Mouse (Mus musculus): ENCODE results near the gene Rbp7. TPM values are rescaled to one million over a fixed set of nuclear protein-coding genes. Genes with fewer than 3 reads are reported as not detected.
A peak's percentile ranks its signal among the peaks of the same experiment; 100 is the strongest.
"Not testable (repeated sequence)": the region's sequence is repeated elsewhere in the genome, so short reads cannot be mapped to it uniquely, and the experiment has no call there.

The Rbp7 gene
- polyA plus RNA-seq, 1 experiment from 2014 or later = not detected

DNA sequence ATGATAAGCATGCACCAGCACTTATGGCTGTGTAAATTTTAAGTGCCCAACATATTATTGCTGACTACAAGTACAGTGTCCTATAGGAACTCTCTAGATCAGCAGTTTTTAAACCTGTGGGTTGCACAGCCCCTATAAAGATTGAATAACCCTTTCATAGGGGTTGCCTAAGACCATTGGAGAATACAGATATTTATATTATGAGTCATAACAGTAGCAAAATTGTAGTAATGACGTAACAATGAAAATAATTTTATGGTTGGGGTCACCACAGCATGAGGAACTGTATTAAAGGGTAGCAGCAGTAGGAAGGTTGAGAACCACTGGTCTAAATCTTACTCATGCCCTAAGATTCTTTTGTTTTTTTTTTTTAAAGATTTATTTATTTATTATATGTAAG is 4.6 kb upstream of the Rbp7 start:
- H3K9me3 ChIP-seq (ENCODE audit: low read length) = no peaks in the 10 kb centered on the region
- DNase-seq (no peak), ATAC-seq (no peak)
- H3K4me3 ChIP-seq (ENCODE audit: low read depth, low read length) = no peak overlapping the region
- H3K4me1 ChIP-seq (ENCODE audit: insufficient read depth) = 0 out of 2 replicates have a peak, but pooled peaks cover 2% of the 10 kb centered on the region
- WGBS (ENCODE audit: insufficient replicate concordance) = 74% methylated on average over 1 of the region's 1 CpGs
- no peaks in the 10 kb centered on the region for H3K27me3 ChIP-seq (ENCODE audit: insufficient read depth, low read length)
- no peak for TF ChIP-seq EP300 (IDR thresholded peaks at IDR 0.05; ENCODE audit: low read depth)
- no peak for TF ChIP-seq CTCF (IDR thresholded peaks at IDR 0.05; ENCODE audit: low read depth)
- H3K4me2 ChIP-seq (ENCODE audit: low read depth, low read length) = no peak overlapping the region
- no peak overlapping the region for H3K9ac ChIP-seq (replicated peaks)
- no peak overlapping the region for H3K27ac ChIP-seq (ENCODE audit: low read depth)
- H3K36me3 ChIP-seq (replicated peaks; ENCODE audit: insufficient read depth, low read length) = no peaks in the 10 kb centered on the region

DNA sequence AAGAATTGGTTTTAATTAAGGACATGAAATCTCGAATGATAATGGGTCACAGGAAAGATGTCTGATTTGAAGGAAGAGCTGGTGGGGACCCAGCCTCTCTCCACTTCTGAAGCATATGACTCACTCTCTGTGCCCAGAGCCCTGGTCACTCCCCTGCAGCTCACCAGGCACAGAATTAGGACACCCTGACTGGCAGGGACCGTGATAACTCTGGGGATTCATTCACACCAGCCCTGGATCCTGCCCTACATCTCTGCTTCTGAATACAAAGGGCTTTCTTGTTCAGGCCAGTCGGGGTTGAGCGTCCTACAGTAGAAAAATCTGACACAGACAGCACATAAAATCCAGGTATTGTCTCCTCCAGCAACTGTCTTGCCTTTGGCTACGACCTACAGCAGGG is 3.7 kb upstream of the Rbp7 start:
- Histone ChIP-seq H3K36me3 (replicated peaks; ENCODE audit: insufficient read depth, low read length) (no peaks in the 10 kb centered on the region), H3K4me3 (ENCODE audit: low read depth, low read length) (no peak overlapping the region), H3K9me3 (ENCODE audit: low read length) (no peaks in the 10 kb centered on the region), H3K4me1 (ENCODE audit: insufficient read depth) (0 out of 2 replicates have a peak, but pooled peaks cover 2% of the 10 kb centered on the region), H3K27me3 (ENCODE audit: insufficient read depth, low read length) (no peaks in the 10 kb centered on the region), H3K9ac (replicated peaks) (no peak overlapping the region), H3K27ac (ENCODE audit: low read depth) (no peak overlapping the region), H3K4me2 (ENCODE audit: low read depth, low read length) (no peak overlapping the region)
- DNase-seq = no peak
- no peak for ATAC-seq
- WGBS (ENCODE audit: insufficient replicate concordance) = 66% methylated on average over 5 of the region's 5 CpGs
- TF ChIP-seq EP300 (IDR thresholded peaks at IDR 0.05; ENCODE audit: low read depth) (no peak), CTCF (IDR thresholded peaks at IDR 0.05; ENCODE audit: low read depth) (no peak)

DNA sequence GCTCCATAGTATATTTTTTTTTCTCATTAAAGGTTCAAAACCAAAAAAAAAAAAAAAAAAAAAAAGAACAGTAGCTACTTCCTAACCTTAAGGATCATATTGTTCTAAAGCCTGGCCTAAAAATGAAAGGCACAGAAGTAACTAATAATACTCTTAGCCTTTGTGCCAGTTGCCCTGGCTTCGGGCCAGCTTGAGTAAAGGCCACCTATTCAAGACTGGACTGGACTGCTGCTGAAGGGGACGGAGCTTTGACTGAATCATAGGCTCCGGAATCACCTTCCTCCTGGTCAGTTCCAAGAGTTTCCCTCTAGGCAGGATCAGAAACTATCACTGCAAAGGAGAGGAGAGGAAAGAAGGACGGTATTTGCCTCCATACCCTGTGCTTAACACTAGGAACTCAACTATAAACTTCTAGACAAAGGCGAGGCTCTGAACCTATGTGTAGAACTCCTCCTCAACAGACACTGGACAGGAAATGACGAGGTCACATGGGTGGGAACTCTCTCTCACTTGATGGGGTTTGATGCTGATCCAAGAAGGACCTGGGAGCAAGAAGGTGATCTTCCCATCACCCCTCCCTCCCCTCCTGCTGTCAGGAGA is 3.2 kb upstream of the Rbp7 start:
- Histone ChIP-seq H3K27me3 (ENCODE audit: insufficient read depth, low read length) (no peaks in the 10 kb centered on the region), H3K4me2 (ENCODE audit: low read depth, low read length) (no peak overlapping the region), H3K36me3 (replicated peaks; ENCODE audit: insufficient read depth, low read length) (no peaks in the 10 kb centered on the region), H3K9ac (replicated peaks) (no peak overlapping the region), H3K4me3 (ENCODE audit: low read depth, low read length) (no peak overlapping the region), H3K9me3 (ENCODE audit: low read length) (no peaks in the 10 kb centered on the region), H3K27ac (ENCODE audit: low read depth) (no peak overlapping the region), H3K4me1 (ENCODE audit: insufficient read depth) (0 out of 2 replicates have a peak, but pooled peaks cover 2% of the 10 kb centered on the region)
- TF ChIP-seq CTCF (IDR thresholded peaks at IDR 0.05; ENCODE audit: low read depth) (no peak), EP300 (IDR thresholded peaks at IDR 0.05; ENCODE audit: low read depth) (no peak)
- 66% methylated on average over 6 of the region's 6 CpGs for WGBS (ENCODE audit: insufficient replicate concordance)
- no peak for ATAC-seq
- no peak for DNase-seq

DNA sequence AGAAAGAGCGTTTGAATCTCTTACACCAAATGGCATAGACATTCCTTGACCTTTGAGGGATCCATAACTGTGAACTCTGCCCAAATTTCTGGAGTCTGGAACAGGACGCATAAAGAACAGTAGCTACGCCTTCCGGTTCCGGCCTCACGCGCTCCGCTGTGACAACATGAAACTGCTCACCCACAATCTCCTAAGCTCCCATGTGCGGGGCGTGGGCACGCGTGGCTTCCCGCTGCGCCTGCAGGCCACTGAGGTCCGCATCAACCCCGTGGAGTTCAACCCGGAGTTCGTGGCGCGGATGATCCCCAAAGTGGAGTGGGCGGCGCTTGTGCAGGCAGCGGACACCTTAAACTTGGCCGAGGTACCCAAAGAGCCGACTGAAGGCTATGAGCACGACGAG is 2.4 kb upstream of the Rbp7 start:
- 0 out of 2 replicates have a peak, but pooled peaks have one; percentile 13 for ATAC-seq
- H3K4me3 ChIP-seq (ENCODE audit: low read depth, low read length); DNase-seq; H3K4me2 ChIP-seq (ENCODE audit: low read depth, low read length); H3K9ac ChIP-seq (replicated peaks); H3K4me1 ChIP-seq (ENCODE audit: insufficient read depth); H3K36me3 ChIP-seq (replicated peaks; ENCODE audit: insufficient read depth, low read length); H3K27me3 ChIP-seq (ENCODE audit: insufficient read depth, low read length); H3K9me3 ChIP-seq (ENCODE audit: low read length); H3K27ac ChIP-seq (ENCODE audit: low read depth): not testable (repeated sequence)
- 78% methylated on average over 27 of the region's 27 CpGs for WGBS (ENCODE audit: insufficient replicate concordance)

DNA sequence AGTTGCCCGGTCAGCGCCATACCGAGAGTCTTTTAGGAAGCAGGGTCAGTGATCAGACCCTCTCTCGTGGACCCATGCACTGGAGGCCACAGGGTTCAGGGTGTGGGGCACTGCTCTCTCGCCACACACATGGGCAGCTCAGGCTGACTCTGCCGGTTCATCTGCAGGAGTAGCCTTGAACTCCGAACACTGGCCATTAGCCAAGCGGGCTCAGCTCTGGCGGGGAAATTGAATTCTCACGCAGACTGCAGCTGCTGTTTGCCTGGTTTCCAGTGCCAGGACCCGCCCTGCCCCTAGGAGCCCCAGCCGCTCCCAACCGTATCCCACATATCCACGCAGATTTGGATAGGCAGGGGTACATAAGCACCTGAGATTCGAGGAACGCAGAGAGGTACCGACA is 515 bp downstream of the Rbp7 start:
- no peaks in the 10 kb centered on the region for H3K36me3 ChIP-seq (replicated peaks; ENCODE audit: insufficient read depth, low read length)
- no peaks in the 10 kb centered on the region for H3K4me1 ChIP-seq (ENCODE audit: insufficient read depth)
- no peak overlapping the region for H3K9ac ChIP-seq (replicated peaks)
- no peaks in the 10 kb centered on the region for H3K27me3 ChIP-seq (ENCODE audit: insufficient read depth, low read length)
- no peak overlapping the region for H3K27ac ChIP-seq (ENCODE audit: low read depth)
- 71% methylated on average over 17 of the region's 17 CpGs for WGBS (ENCODE audit: insufficient replicate concordance)
- no peak for TF ChIP-seq CTCF (IDR thresholded peaks at IDR 0.05; ENCODE audit: low read depth)
- no peak for TF ChIP-seq EP300 (IDR thresholded peaks at IDR 0.05; ENCODE audit: low read depth)
- no peaks in the 10 kb centered on the region for H3K9me3 ChIP-seq (ENCODE audit: low read length)
- no peak overlapping the region for H3K4me2 ChIP-seq (ENCODE audit: low read depth, low read length)
- DNase-seq (peak; percentile 24), ATAC-seq (no peak)
- no peak overlapping the region for H3K4me3 ChIP-seq (ENCODE audit: low read depth, low read length)

DNA sequence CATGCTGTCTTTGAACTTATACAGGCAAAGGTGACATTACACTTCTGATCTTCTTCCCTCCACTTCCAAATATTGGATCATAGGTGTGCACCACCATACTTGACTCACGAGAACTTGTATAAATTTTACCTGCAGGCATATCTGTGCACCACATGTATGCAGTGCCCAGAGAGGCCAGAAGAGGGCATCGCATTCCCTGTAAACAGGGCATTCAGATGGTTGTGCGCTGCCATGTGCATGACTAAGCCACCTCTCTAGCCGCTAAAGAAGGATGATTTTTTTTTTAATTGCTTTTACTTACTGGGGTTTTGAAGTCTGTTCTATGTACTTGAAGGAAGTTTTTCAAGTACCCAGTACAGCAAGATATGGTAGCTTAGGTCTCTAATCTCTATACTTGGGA is 1.1 kb downstream of the Rbp7 start:
- TF ChIP-seq EP300 (IDR thresholded peaks at IDR 0.05; ENCODE audit: low read depth) (no peak), CTCF (IDR thresholded peaks at IDR 0.05; ENCODE audit: low read depth) (peak; percentile 62)

DNA sequence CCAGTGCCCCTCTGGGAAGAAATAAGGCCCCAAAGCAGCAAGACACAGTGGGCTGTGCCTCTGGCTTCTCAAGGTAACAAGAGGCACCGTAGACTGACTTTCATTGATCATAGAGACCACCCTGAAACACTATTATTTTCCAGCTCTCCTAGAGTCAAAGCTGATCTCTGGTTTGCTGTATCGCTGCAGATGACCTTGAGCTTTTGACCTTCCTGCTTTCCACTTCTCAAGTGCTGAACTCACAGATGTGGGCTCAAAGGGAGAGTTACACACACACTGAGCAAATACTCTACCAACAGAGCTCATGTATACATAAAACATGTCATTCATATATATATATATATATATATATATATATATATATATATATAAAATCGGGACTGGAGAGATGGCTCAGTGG is 4.1 kb downstream of the Rbp7 start:
- Histone ChIP-seq H3K9me3 (ENCODE audit: low read length) (no peaks in the 10 kb centered on the region), H3K4me2 (ENCODE audit: low read depth, low read length) (no peak overlapping the region), H3K4me3 (ENCODE audit: low read depth, low read length) (no peak overlapping the region), H3K27ac (ENCODE audit: low read depth) (no peak overlapping the region), H3K27me3 (ENCODE audit: insufficient read depth, low read length) (no peaks in the 10 kb centered on the region), H3K36me3 (replicated peaks; ENCODE audit: insufficient read depth, low read length) (no peaks in the 10 kb centered on the region), H3K4me1 (ENCODE audit: insufficient read depth) (peaks cover 5% of the 10 kb centered on the region), H3K9ac (replicated peaks) (no peak overlapping the region)
- TF ChIP-seq CTCF (IDR thresholded peaks at IDR 0.05; ENCODE audit: low read depth) (no peak), EP300 (IDR thresholded peaks at IDR 0.05; ENCODE audit: low read depth) (no peak)
- 75% methylated on average over 3 of the region's 3 CpGs for WGBS (ENCODE audit: insufficient replicate concordance)
- no peak for ATAC-seq
- no peak for DNase-seq

More for the DNA sequence above, 1.1 kb downstream of the Rbp7 start:
- Histone ChIP-seq H3K36me3 (replicated peaks; ENCODE audit: insufficient read depth, low read length) (no peaks in the 10 kb centered on the region), H3K4me1 (ENCODE audit: insufficient read depth) (no peaks in the 10 kb centered on the region), H3K9ac (replicated peaks) (no peak overlapping the region), H3K27ac (ENCODE audit: low read depth) (no peak overlapping the region), H3K4me3 (ENCODE audit: low read depth, low read length) (no peak overlapping the region), H3K4me2 (ENCODE audit: low read depth, low read length) (no peak overlapping the region), H3K27me3 (ENCODE audit: insufficient read depth, low read length) (no peaks in the 10 kb centered on the region), H3K9me3 (ENCODE audit: low read length) (no peaks in the 10 kb centered on the region)
- peak; percentile 53 for DNase-seq
- 75% methylated on average over 4 of the region's 4 CpGs for WGBS (ENCODE audit: insufficient replicate concordance)
- ATAC-seq = no peak
